Comparison of ENCODE assay signal across 18 mouse cellular contexts in the genomic region with DNA sequence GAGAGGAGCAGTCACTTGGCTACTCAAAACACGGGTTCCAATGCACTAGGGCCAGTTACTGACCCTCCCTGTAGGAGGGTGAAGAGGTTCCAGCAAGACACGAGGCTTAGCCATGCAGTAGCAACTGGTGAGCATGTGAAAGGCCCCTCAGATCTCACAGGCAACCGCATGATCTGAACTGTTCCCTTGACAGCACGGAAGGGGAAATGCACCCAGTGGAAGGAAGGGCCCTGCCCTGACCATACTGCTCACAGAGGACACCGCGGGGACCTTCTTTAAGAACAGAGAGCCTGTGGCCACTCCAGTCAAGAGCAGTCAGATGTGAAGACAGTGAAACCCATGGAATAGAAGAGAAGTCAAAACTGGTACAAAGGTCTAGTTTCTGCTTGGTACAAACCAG. TPM values are rescaled to one million over a fixed set of nuclear protein-coding genes. Genes with fewer than 3 reads are reported as not detected.
A peak's percentile ranks its signal among the peaks of the same experiment; 100 is the strongest.
DNase-seq lines count a peak whose midpoint lies in the region; ATAC-seq and TF ChIP-seq lines count a peak whose summit lies in the region.
"Had no signal": no experiment of that assay in that cellular context is flagged by ENCODE, and none has a peak within 500 bp of the region (broad histone marks: within the 10 kb centered on the region; RNA-seq: fewer than 3 reads in every experiment).

No protein-coding gene starts in this region.

- no peak overlapping the region for H3K9ac ChIP-seq in liver, embryonic 11.5 days (ENCODE audit: low read depth, low read length)
- H3K9ac ChIP-seq in liver, postnatal 0 days (replicated peaks), result 0 out of 2 replicates have a peak overlapping the region, but pooled peaks have one; percentile 24
- H3K9ac ChIP-seq: limb, embryonic 12.5 days; neural tube, embryonic 12.5 days had no signal

- 41% methylated on average over 6 of the region's 6 CpGs for WGBS in liver, embryonic 11.5 days
- WGBS in liver, postnatal 0 days (ENCODE audit: insufficient replicate concordance), result 33% methylated on average over 6 of the region's 6 CpGs

- H3K36me3 ChIP-seq in liver, embryonic 11.5 days (ENCODE audit: control insufficient read depth, insufficient read depth, low read length), result no peaks in the 10 kb centered on the region
- H3K36me3 ChIP-seq in liver, postnatal 0 days (replicated peaks; ENCODE audit: insufficient read depth, low read length), result no peaks in the 10 kb centered on the region
- H3K36me3 ChIP-seq in splenic B cell, adult 2 months (ENCODE audit: control insufficient read depth, insufficient read depth, low read length, poor library complexity, severe bottlenecking), result no peaks in the 10 kb centered on the region
- H3K36me3 ChIP-seq: limb, embryonic 12.5 days; neural tube, embryonic 12.5 days had no signal

- TF ChIP-seq EP300 in liver, postnatal 0 days (IDR thresholded peaks at IDR 0.05; ENCODE audit: low read depth), result no peak

- H3K27ac ChIP-seq in liver, embryonic 11.5 days (ENCODE audit: low read depth, low read length), result peak overlapping the region; percentile 62
- peak overlapping the region; percentile 71 for H3K27ac ChIP-seq in liver, postnatal 0 days (ENCODE audit: low read depth)
- H3K27ac ChIP-seq: gastrocnemius, adult 2 months; hindbrain, postnatal 0 days; left cerebral cortex, adult 2 months; limb, embryonic 12.5 days; neural tube, embryonic 12.5 days had no signal

- no peak for DNase-seq in liver, embryonic 11.5 days (ENCODE audit: low spot score)
- DNase-seq in liver, result no peak
- DNase-seq in brain, adult 2 months (ENCODE audit: low read depth, low spot score), result peak; percentile 19
- DNase-seq in liver, postnatal 0 days, result no peak
- peak; percentile 23 for DNase-seq in splenic B cell, adult 2 months (ENCODE audit: low read depth, low spot score)
- no peak for DNase-seq in kidney, postnatal 25 days
- no peak for DNase-seq in adrenal gland, postnatal 4 days (ENCODE audit: low spot score in 2 of 2)
- no peak for DNase-seq in ovary, postnatal 10 days (ENCODE audit: low spot score)
- DNase-seq: cerebellum, adult 8-10 months; gastrocnemius, adult 2 months; kidney, adult 18-20 months; kidney, postnatal 4 days; midbrain, embryonic 14.5 days had no signal

- H3K9me3 ChIP-seq in liver, embryonic 11.5 days (ENCODE audit: control insufficient read depth, low read length), result no peaks in the 10 kb centered on the region
- H3K9me3 ChIP-seq in liver, postnatal 0 days (ENCODE audit: low read length), result no peaks in the 10 kb centered on the region
- H3K9me3 ChIP-seq: limb, embryonic 12.5 days; neural tube, embryonic 12.5 days had no signal

- H3K27me3 ChIP-seq in liver, embryonic 11.5 days (replicated peaks; ENCODE audit: control insufficient read depth, insufficient read depth, low read length), result no peaks in the 10 kb centered on the region
- no peaks in the 10 kb centered on the region for H3K27me3 ChIP-seq in liver, postnatal 0 days (ENCODE audit: insufficient read depth, low read length)
- H3K27me3 ChIP-seq in splenic B cell, adult 2 months (ENCODE audit: control insufficient read depth, insufficient read depth, low read length, poor library complexity, severe bottlenecking), result no peaks in the 10 kb centered on the region
- H3K27me3 ChIP-seq: limb, embryonic 12.5 days; neural tube, embryonic 12.5 days had no signal

- H3K4me2 ChIP-seq in liver, embryonic 11.5 days, result 0 out of 2 replicates have a peak overlapping the region, but pooled peaks have one; percentile 23
- peak overlapping the region; percentile 26; the same call in 1 of the 2 replicates for H3K4me2 ChIP-seq in liver, postnatal 0 days (ENCODE audit: low read depth, low read length)
- H3K4me2 ChIP-seq: limb, embryonic 12.5 days; neural tube, embryonic 12.5 days had no signal

- H3K4me1 ChIP-seq in liver, embryonic 11.5 days (replicated peaks; ENCODE audit: control insufficient read depth, insufficient read depth, low read length), result peaks cover 77% of the 10 kb centered on the region
- H3K4me1 ChIP-seq in liver, postnatal 0 days (ENCODE audit: insufficient read depth), result peaks cover 58% of the 10 kb centered on the region
- H3K4me1 ChIP-seq: neural tube, embryonic 12.5 days had no signal

- no peak for ATAC-seq in liver, embryonic 11.5 days (replicated peaks; ENCODE audit: low FRiP score)
- no peak for ATAC-seq in liver, postnatal 0 days
- ATAC-seq: forebrain, embryonic 16.5 days; hindbrain, postnatal 0 days had no signal

- TF ChIP-seq CTCF in liver, postnatal 0 days (IDR thresholded peaks at IDR 0.05; ENCODE audit: low read depth), result no peak

- no peak overlapping the region for H3K4me3 ChIP-seq in liver, embryonic 11.5 days (ENCODE audit: low read depth, low read length)
- H3K4me3 ChIP-seq in liver, postnatal 0 days (ENCODE audit: low read depth, low read length), result no peak overlapping the region
- H3K4me3 ChIP-seq: gastrocnemius, adult 2 months; left cerebral cortex, adult 2 months; limb, embryonic 12.5 days; neural tube, embryonic 12.5 days had no signal

RNA-seq across cellular contexts. Expression of a gene that starts 48.6 kb away (rescaled TPM):
- 31.3 and 33.4 TPM in 2 replicates for polyA plus RNA-seq in liver, embryonic 11.5 days (2014; fragmentation: Nextera tagmentation; extraction: Ambion mirVana)
- polyA plus RNA-seq in liver, postnatal 0 days (2015; fragmentation: Nextera tagmentation; extraction: Ambion mirVana), result 10.0 and 12.0 TPM in 2 replicates
- 10 to 100 TPM; 11.1 to 17.6 TPM for total RNA-seq in adrenal gland, postnatal 4 days (2021)

Comparison
In these comparisons a context has a peak if more than half of its experiments do, and no peak if none do; other contexts are left out.
1. DNase-seq: peak in brain, adult 2 months (single experiment) and splenic B cell, adult 2 months (single experiment); none in liver, embryonic 11.5 days (single experiment), liver (single experiment), liver, postnatal 0 days (single experiment), kidney, postnatal 25 days (0 of 2), adrenal gland, postnatal 4 days (0 of 2) and ovary, postnatal 10 days (single experiment).